In genomic region chr8:73329131-73329530, GRCm38 (mm10) we compare ENCODE assay signal across 23 mouse cellular contexts. TPM values are rescaled to one million over a fixed set of nuclear protein-coding genes. Genes with fewer than 3 reads are reported as not detected.
DNase-seq lines count a peak whose midpoint lies in the region; ATAC-seq and TF ChIP-seq lines count a peak whose summit lies in the region.
"Had no signal": no experiment of that assay in that cellular context is flagged by ENCODE, and none has a peak within 500 bp of the region (broad histone marks: within the 10 kb centered on the region; RNA-seq: fewer than 3 reads in every experiment).

No protein-coding gene starts in this region.

- DNase-seq in heart, adult 11 months = peak; percentile 3
- DNase-seq in heart, postnatal 10 days = no peak
- DNase-seq in kidney, adult 11 months = no peak
- DNase-seq in kidney, postnatal 14 days = no peak
- DNase-seq in kidney, postnatal 0 days (ENCODE audit: low spot score) = peak; percentile 57
- DNase-seq in kidney, postnatal 4 days = no peak
- DNase-seq: adrenal gland, adult 2 months; adrenal gland, adult 8-10 months; adrenal gland, postnatal 10 days; adrenal gland, postnatal 14 days; adrenal gland, postnatal 25 days; adrenal gland, postnatal 36 days; B cell, adult 2 months; cerebellum, adult 11 months; cerebellum, adult 11-12 months had no signal

- H3K4me1 ChIP-seq in kidney, embryonic 15.5 days = peaks cover 5% of the 10 kb centered on the region; the same call in 1 of the 2 replicates
- H3K4me1 ChIP-seq in kidney, embryonic 16.5 days (ENCODE audit: insufficient read depth, low read length) = 0 out of 2 replicates have a peak, but pooled peaks cover 3% of the 10 kb centered on the region
- no peaks in the 10 kb centered on the region for H3K4me1 ChIP-seq in kidney, postnatal 0 days (replicated peaks; ENCODE audit: insufficient read depth, low read length)

- intact Hi-C loops in heart, postnatal 10 days (cut with DNase I) = no loop called here

- H3K36me3 ChIP-seq in kidney, embryonic 15.5 days = 0 out of 2 replicates have a peak, but pooled peaks cover 4% of the 10 kb centered on the region
- H3K36me3 ChIP-seq in kidney, embryonic 16.5 days (ENCODE audit: insufficient read depth, low read length) = peaks cover 8% of the 10 kb centered on the region; the same call in 1 of the 2 replicates
- H3K36me3 ChIP-seq in kidney, postnatal 0 days (ENCODE audit: insufficient read depth, low read length) = 0 out of 2 replicates have a peak, but pooled peaks cover 6% of the 10 kb centered on the region
- H3K36me3 ChIP-seq: G1E had no signal

- 0 out of 2 replicates have a peak, but pooled peaks cover 4% of the 10 kb centered on the region for H3K9me3 ChIP-seq in kidney, embryonic 15.5 days (replicated peaks)
- 0 out of 2 replicates have a peak, but pooled peaks cover 9% of the 10 kb centered on the region for H3K9me3 ChIP-seq in kidney, embryonic 16.5 days (ENCODE audit: low read length)
- H3K9me3 ChIP-seq in kidney, postnatal 0 days (replicated peaks; ENCODE audit: low read length) = no peaks in the 10 kb centered on the region

- TF ChIP-seq CTCF in kidney, postnatal 0 days (IDR thresholded peaks at IDR 0.05; ENCODE audit: low read depth) = no peak

- H3K4me2 ChIP-seq in kidney, embryonic 15.5 days = no peak overlapping the region
- no peak overlapping the region for H3K4me2 ChIP-seq in kidney, embryonic 16.5 days (replicated peaks; ENCODE audit: low read depth, low read length)
- no peak overlapping the region for H3K4me2 ChIP-seq in kidney, postnatal 0 days (ENCODE audit: low read length)

- H3K4me3 ChIP-seq in kidney, embryonic 15.5 days (replicated peaks) = no peak overlapping the region
- H3K4me3 ChIP-seq in kidney, embryonic 16.5 days (ENCODE audit: low read length) = no peak overlapping the region
- no peak overlapping the region for H3K4me3 ChIP-seq in kidney, postnatal 0 days (replicated peaks; ENCODE audit: low read depth, low read length)

- no peak overlapping the region for H3K27ac ChIP-seq in kidney, embryonic 15.5 days
- no peak overlapping the region for H3K27ac ChIP-seq in kidney, embryonic 16.5 days (ENCODE audit: low read length)
- no peak overlapping the region for H3K27ac ChIP-seq in kidney, postnatal 0 days

- H3K27me3 ChIP-seq in kidney, embryonic 15.5 days = no peaks in the 10 kb centered on the region
- H3K27me3 ChIP-seq in kidney, embryonic 16.5 days (ENCODE audit: insufficient read depth, low read length) = no peaks in the 10 kb centered on the region
- H3K27me3 ChIP-seq in kidney, postnatal 0 days (ENCODE audit: insufficient read depth, low read length) = no peaks in the 10 kb centered on the region
- H3K27me3 ChIP-seq: CH12.LX, Patski had no signal

- peak; percentile 52; the same call in 1 of the 2 replicates for ATAC-seq in kidney, embryonic 15.5 days (replicated peaks; ENCODE audit: low FRiP score)
- peak; percentile 35; the same call in 1 of the 2 replicates for ATAC-seq in kidney, embryonic 16.5 days (ENCODE audit: low FRiP score, low TSS enrichment)
- no peak for ATAC-seq in kidney, postnatal 0 days (replicated peaks; ENCODE audit: low FRiP score, low read depth)
- ATAC-seq: activated CD4-positive, CD25-positive, alpha-beta regulatory T cell, adult 4 months; CD4-positive, CD25-positive, alpha-beta regulatory T cell, adult 4 months; Patski had no signal

- H3K9ac ChIP-seq in kidney, embryonic 15.5 days = no peak overlapping the region
- no peak overlapping the region for H3K9ac ChIP-seq in kidney, embryonic 16.5 days (replicated peaks; ENCODE audit: low read length)
- H3K9ac ChIP-seq in kidney, postnatal 0 days (ENCODE audit: low read depth, low read length) = no peak overlapping the region

- WGBS in kidney, embryonic 15.5 days = 55% methylated on average over 5 of the region's 5 CpGs
- WGBS in kidney, embryonic 16.5 days = 50% methylated on average over 5 of the region's 5 CpGs
- WGBS in kidney, postnatal 0 days = 46% methylated on average over 5 of the region's 5 CpGs

RNA-seq across cellular contexts. Expression of gene Large1, which starts 24.2 kb away (rescaled TPM):
- 10 to 100 TPM; 29.0 to 29.8 TPM for total RNA-seq in heart, postnatal 10 days (2021)
- 5.7 and 6.0 TPM in 2 replicates for polyA plus RNA-seq in kidney, embryonic 15.5 days (2015; fragmentation: Nextera tagmentation; extraction: Ambion mirVana)
- polyA plus RNA-seq in kidney, embryonic 16.5 days (2015; fragmentation: Nextera tagmentation; extraction: Ambion mirVana) = 5.0 and 6.2 TPM in 2 replicates
- polyA plus RNA-seq in kidney, postnatal 0 days (2015; fragmentation: Nextera tagmentation; extraction: Ambion mirVana) = 4.2 and 4.4 TPM in 2 replicates
- total RNA-seq: CH12.LX, MEL had no signal
- polyA plus RNA-seq: G1E had no signal

Comparison
In these comparisons a context has a peak if more than half of its experiments do, and no peak if none do; other contexts are left out.
1. DNase-seq: peak in heart, adult 11 months (single experiment) and kidney, postnatal 0 days (single experiment); none in heart, postnatal 10 days (0 of 2), kidney, adult 11 months (single experiment), kidney, postnatal 14 days (single experiment) and kidney, postnatal 4 days (0 of 2).